Mouse (Mus musculus): ENCODE results near the gene Plekha1.

Gene Plekha1

DNA sequence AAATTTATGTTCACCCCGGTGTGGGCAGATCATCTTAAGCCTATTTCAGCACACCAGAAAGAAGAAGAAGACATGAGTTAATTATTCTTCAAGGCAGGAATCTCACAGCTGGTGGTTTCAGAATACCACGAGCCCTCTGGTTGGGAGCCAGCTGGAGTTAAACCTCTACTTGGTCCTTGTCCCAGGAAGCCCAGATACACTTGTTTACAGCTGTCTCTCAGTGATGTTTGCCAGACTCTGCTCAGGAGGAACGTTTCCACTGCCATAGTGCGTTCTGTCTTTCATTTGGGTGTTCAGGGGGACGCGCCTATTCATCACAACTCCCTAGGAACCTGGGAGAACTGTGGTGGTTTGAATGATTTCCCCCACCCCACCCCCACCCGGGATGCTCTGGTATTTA, 94.3 kb downstream of the Plekha1 start:
- DNase-seq = peak; percentile 69

DNA sequence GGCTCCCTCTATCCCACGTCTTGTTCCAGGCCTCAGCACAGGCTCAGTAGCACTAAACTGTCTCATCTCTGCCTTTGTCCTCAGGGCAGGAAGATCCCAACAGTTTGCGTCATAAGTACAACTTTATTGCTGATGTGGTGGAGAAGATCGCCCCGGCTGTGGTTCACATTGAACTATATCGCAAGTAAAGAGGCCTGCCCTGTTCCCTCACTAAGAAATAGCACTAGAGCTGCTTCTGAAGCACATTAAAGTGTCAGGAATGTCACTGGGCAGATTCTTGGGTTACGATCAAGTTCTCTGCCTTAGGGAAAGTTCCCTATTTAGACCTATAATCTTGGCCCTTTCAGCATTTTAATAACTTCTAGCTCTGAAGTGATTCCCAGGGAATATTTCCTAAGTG, 95.9 kb downstream of the Plekha1 start:
- no peak for DNase-seq
